Mouse (Mus musculus): ENCODE measurements around the gene Rfpl4. TPM values are rescaled to one million over a fixed set of nuclear protein-coding genes. Genes with fewer than 3 reads are reported as not detected.

Gene Rfpl4
- total and polyA plus RNA-seq, 2 experiments: not detected

DNA sequence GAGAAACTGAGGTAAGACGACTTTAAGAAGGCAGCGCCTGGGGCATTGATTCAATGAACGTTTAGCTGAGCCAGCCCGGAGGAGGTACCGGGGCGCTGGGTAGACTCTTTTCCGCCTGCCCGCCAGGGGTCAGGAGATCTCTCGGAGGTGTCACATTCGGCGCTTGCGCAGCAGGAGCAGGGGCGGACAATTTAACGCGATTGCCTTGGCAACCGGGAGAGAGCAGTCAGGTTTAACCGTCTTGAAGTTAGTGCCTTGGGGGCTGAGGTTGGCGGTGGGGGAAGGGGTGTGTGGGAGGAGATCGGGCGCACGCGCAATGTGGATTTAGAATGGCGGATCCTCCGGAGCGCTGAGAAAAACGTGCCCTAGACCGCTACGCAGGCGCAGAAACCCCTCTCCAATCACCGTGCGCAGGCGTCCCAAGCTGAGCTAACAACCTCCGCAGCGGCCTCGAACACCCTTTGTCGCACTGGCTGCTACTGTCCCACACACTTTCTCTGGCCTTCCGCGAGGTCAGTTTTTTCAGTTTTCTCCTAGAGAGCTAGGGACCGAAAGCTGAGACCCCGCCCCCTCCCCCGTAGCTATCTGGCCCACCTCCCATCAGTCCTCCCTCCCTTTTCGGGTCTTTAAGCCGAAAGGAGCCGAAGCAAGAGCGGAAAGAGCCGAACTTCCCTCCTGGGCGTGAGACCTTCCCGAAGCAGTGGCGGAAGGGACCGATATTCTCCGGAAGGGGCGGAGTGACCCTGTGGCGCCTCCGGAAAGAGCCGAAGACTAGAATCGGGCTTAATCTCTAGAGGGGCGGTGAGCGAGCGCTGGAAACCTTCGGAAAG is 55.6 kb downstream of the Rfpl4 start:
- under 1% methylated on average over 60 of the region's 60 CpGs for WGBS
- TF ChIP-seq POLR2A (IDR thresholded peaks at IDR 0.05; ENCODE audit: extremely low read depth, insufficient read depth, low read length) (no peak), CTCF (IDR thresholded peaks at IDR 0.05; ENCODE audit: low read depth, low read length) (peak; percentile 75)
- Histone ChIP-seq H3K4me1 (ENCODE audit: control insufficient read depth, insufficient read depth, low read length) (peaks cover 10% of the 10 kb centered on the region), H3K27me3 (ENCODE audit: control insufficient read depth, insufficient read depth, low read length) (peaks cover 5% of the 10 kb centered on the region), H3K4me3 (ENCODE audit: insufficient read depth, low read depth, low read length) (peak overlapping the region; percentile 79), H3K36me3 (ENCODE audit: control insufficient read depth, insufficient read depth, low read length) (no peaks in the 10 kb centered on the region), H3K79me2 (ENCODE audit: control insufficient read depth, insufficient read depth, low read length) (peaks cover 24% of the 10 kb centered on the region; the same call in 1 of the 2 replicates), H3K9ac (ENCODE audit: low read depth, low read length) (peak overlapping the region; percentile 91), H3K27ac (replicated peaks; ENCODE audit: insufficient read depth, low read depth, low read length) (peak overlapping the region; percentile 99)
- DNase-seq (ENCODE audit: extremely low read depth, low read depth, low spot score): peak; percentile 89

DNA sequence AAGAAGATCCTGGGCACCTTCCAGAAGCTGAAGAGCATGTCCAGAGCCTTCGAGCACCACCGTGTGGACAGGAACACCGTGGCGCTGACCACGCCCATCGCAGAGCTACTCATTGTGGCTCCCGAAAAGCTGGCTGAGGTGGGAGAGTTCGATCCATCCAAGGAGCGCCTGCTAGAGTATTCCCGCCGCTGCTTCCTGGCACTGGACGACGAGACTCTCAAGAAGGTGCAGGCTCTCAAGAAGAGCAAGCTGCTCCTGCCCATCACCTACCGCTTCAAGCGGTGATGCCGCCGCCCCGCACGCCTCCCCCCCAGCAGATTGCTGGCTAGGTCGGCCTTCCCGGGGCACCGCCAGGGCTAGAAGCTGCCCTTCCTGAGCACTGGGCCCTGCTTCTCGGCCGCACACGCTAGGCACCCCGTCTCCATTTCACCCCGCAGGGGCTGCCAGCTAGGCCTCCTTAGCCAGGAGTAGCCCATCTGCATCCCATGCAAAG is 56.5 kb downstream of the Rfpl4 start:
- Histone ChIP-seq H3K4me1 (ENCODE audit: control insufficient read depth, insufficient read depth, low read length) (peaks cover 7% of the 10 kb centered on the region), H3K4me3 (ENCODE audit: insufficient read depth, low read depth, low read length) (peak overlapping the region; percentile 79), H3K36me3 (ENCODE audit: control insufficient read depth, insufficient read depth, low read length) (no peaks in the 10 kb centered on the region), H3K9ac (ENCODE audit: low read depth, low read length) (peak overlapping the region; percentile 57), H3K79me2 (ENCODE audit: control insufficient read depth, insufficient read depth, low read length) (peaks cover 16% of the 10 kb centered on the region; the same call in 1 of the 2 replicates), H3K27ac (replicated peaks; ENCODE audit: insufficient read depth, low read depth, low read length) (peak overlapping the region; percentile 53), H3K27me3 (ENCODE audit: control insufficient read depth, insufficient read depth, low read length) (peaks cover 5% of the 10 kb centered on the region)
- TF ChIP-seq CTCF (IDR thresholded peaks at IDR 0.05; ENCODE audit: low read depth, low read length) (peak; percentile 90), POLR2A (IDR thresholded peaks at IDR 0.05; ENCODE audit: extremely low read depth, insufficient read depth, low read length) (no peak)
- WGBS: under 1% methylated on average over 27 of the region's 27 CpGs
- peak; percentile 65 for DNase-seq (ENCODE audit: extremely low read depth, low read depth, low spot score)

Other genes starting within 250 kb of the Rfpl4 start
- 23.6 and 40.2 TPM in 2 replicates for gene Isoc2b, start 246.7 kb downstream of the Rfpl4 start, total RNA-seq (2014; rRNA removed)
- 24.0 and 34.6 TPM in 2 replicates for gene Isoc2b, start 246.7 kb downstream of the Rfpl4 start, polyA plus RNA-seq (2012; rRNA removed)
- gene Isoc2a, start 239.8 kb downstream of the Rfpl4 start, total RNA-seq (2014; rRNA removed): 54.3 and 63.5 TPM in 2 replicates
- 103 and 110 TPM in 2 replicates for gene Isoc2a, start 239.8 kb downstream of the Rfpl4 start, polyA plus RNA-seq (2012; rRNA removed)
- not detected in 2 replicates for gene Gm36210, start 210.4 kb downstream of the Rfpl4 start, total RNA-seq (2014; rRNA removed)
- gene Gm36210, start 210.4 kb downstream of the Rfpl4 start, polyA plus RNA-seq (2012; rRNA removed): 0.13 TPM in 1 of 2 replicates, not detected in the other
- 0.55 and 0.74 TPM in 2 replicates for gene Zfp628, start 201.7 kb downstream of the Rfpl4 start, total RNA-seq (2014; rRNA removed)
- 6.2 and 8.3 TPM in 2 replicates for gene Zfp628, start 201.7 kb downstream of the Rfpl4 start, polyA plus RNA-seq (2012; rRNA removed)
- gene Nat14, start 194.9 kb downstream of the Rfpl4 start, total RNA-seq (2014; rRNA removed): 0.20 and 0.28 TPM in 2 replicates
- 0.66 and 0.75 TPM in 2 replicates for gene Nat14, start 194.9 kb downstream of the Rfpl4 start, polyA plus RNA-seq (2012; rRNA removed)
- gene Ssc5d, start 191.2 kb downstream of the Rfpl4 start, total RNA-seq (2014; rRNA removed): 0.07 and 0.18 TPM in 2 replicates
- 0.14 and 0.26 TPM in 2 replicates for gene Ssc5d, start 191.2 kb downstream of the Rfpl4 start, polyA plus RNA-seq (2012; rRNA removed)
- not detected in 2 replicates for gene Sbk2, start 152.5 kb downstream of the Rfpl4 start, total RNA-seq (2014; rRNA removed)
- 0.12 TPM in 1 of 2 replicates, not detected in the other for gene Sbk2, start 152.5 kb downstream of the Rfpl4 start, polyA plus RNA-seq (2012; rRNA removed)
- gene Sbk3, start 145.8 kb downstream of the Rfpl4 start, total RNA-seq (2014; rRNA removed): not detected in 2 replicates
- not detected in 2 replicates for gene Sbk3, start 145.8 kb downstream of the Rfpl4 start, polyA plus RNA-seq (2012; rRNA removed)
- 1.2 TPM in 2 replicates for gene Zfp579, start 120.8 kb downstream of the Rfpl4 start, total RNA-seq (2014; rRNA removed)
- gene Zfp579, start 120.8 kb downstream of the Rfpl4 start, polyA plus RNA-seq (2012; rRNA removed): 10.8 and 13.0 TPM in 2 replicates
- gene Zfp524, start 102.5 kb downstream of the Rfpl4 start, total RNA-seq (2014; rRNA removed): 6.7 and 10.7 TPM in 2 replicates
- gene Zfp524, start 102.5 kb downstream of the Rfpl4 start, polyA plus RNA-seq (2012; rRNA removed): 38.3 and 41.1 TPM in 2 replicates
- 6.2 and 6.8 TPM in 2 replicates for gene Fiz1, start 102.3 kb downstream of the Rfpl4 start, total RNA-seq (2014; rRNA removed)
- 18.0 and 19.3 TPM in 2 replicates for gene Fiz1, start 102.3 kb downstream of the Rfpl4 start, polyA plus RNA-seq (2012; rRNA removed)
- 0.55 and 1.1 TPM in 2 replicates for gene Gm44973, start 101.5 kb downstream of the Rfpl4 start, total RNA-seq (2014; rRNA removed)
- gene Gm44973, start 101.5 kb downstream of the Rfpl4 start, polyA plus RNA-seq (2012; rRNA removed): not detected in 2 replicates
- gene Zfp865, start 96.6 kb downstream of the Rfpl4 start, total RNA-seq (2014; rRNA removed): 4.1 and 4.3 TPM in 2 replicates
- gene Zfp865, start 96.6 kb downstream of the Rfpl4 start, polyA plus RNA-seq (2012; rRNA removed): 11.2 and 14.6 TPM in 2 replicates
- gene Ccdc106, start 96.4 kb downstream of the Rfpl4 start, total RNA-seq (2014; rRNA removed): 0.20 and 0.28 TPM in 2 replicates
- gene Ccdc106, start 96.4 kb downstream of the Rfpl4 start, polyA plus RNA-seq (2012; rRNA removed): 0.30 and 0.35 TPM in 2 replicates
- gene 4632433K11Rik, start 82.8 kb downstream of the Rfpl4 start, total RNA-seq (2014; rRNA removed): 0.28 TPM in 1 of 2 replicates, not detected in the other
- not detected in 2 replicates for gene 4632433K11Rik, start 82.8 kb downstream of the Rfpl4 start, polyA plus RNA-seq (2012; rRNA removed)
- 2.4 and 2.8 TPM in 2 replicates for gene Zfp784, start 78.5 kb downstream of the Rfpl4 start, total RNA-seq (2014; rRNA removed)
- 2.7 and 2.9 TPM in 2 replicates for gene Zfp784, start 78.5 kb downstream of the Rfpl4 start, polyA plus RNA-seq (2012; rRNA removed)
- gene Zfp580, start 65.4 kb downstream of the Rfpl4 start, total RNA-seq (2014; rRNA removed): 0.18 and 0.20 TPM in 2 replicates
- gene Zfp580, start 65.4 kb downstream of the Rfpl4 start, polyA plus RNA-seq (2012; rRNA removed): 1.9 and 2.2 TPM in 2 replicates
- gene U2af2, start 54.8 kb downstream of the Rfpl4 start, total RNA-seq (2014; rRNA removed): 30.4 and 35.2 TPM in 2 replicates
- 70.6 and 90.4 TPM in 2 replicates for gene U2af2, start 54.8 kb downstream of the Rfpl4 start, polyA plus RNA-seq (2012; rRNA removed)
- gene Epn1, start 36.7 kb downstream of the Rfpl4 start, total RNA-seq (2014; rRNA removed): 54.2 and 81.8 TPM in 2 replicates
- gene Epn1, start 36.7 kb downstream of the Rfpl4 start, polyA plus RNA-seq (2012; rRNA removed): 203 and 212 TPM in 2 replicates
- 1.7 and 2.7 TPM in 2 replicates for gene Rasl2-9, start 9.0 kb upstream of the Rfpl4 start, total RNA-seq (2014; rRNA removed)
- gene Rasl2-9, start 9.0 kb upstream of the Rfpl4 start, polyA plus RNA-seq (2012; rRNA removed): 0.45 TPM in 2 replicates
- gene Vmn1r55, start 32.7 kb upstream of the Rfpl4 start, total RNA-seq (2014; rRNA removed): not detected in 2 replicates
- not detected in 2 replicates for gene Vmn1r55, start 32.7 kb upstream of the Rfpl4 start, polyA plus RNA-seq (2012; rRNA removed)
- gene Vmn1r56, start 79.8 kb upstream of the Rfpl4 start, total RNA-seq (2014; rRNA removed): not detected in 2 replicates
- not detected in 2 replicates for gene Vmn1r56, start 79.8 kb upstream of the Rfpl4 start, polyA plus RNA-seq (2012; rRNA removed)
- not detected in 2 replicates for gene Vmn1r57, start 101.5 kb upstream of the Rfpl4 start, total RNA-seq (2014; rRNA removed)
- not detected in 2 replicates for gene Vmn1r57, start 101.5 kb upstream of the Rfpl4 start, polyA plus RNA-seq (2012; rRNA removed)
- not detected in 2 replicates for gene Gm5065, start 233.6 kb upstream of the Rfpl4 start, total RNA-seq (2014; rRNA removed)
- not detected in 2 replicates for gene Gm5065, start 233.6 kb upstream of the Rfpl4 start, polyA plus RNA-seq (2012; rRNA removed)
- gene Nlrp2, start 234.1 kb upstream of the Rfpl4 start, total RNA-seq (2014; rRNA removed): not detected in 2 replicates
- gene Nlrp2, start 234.1 kb upstream of the Rfpl4 start, polyA plus RNA-seq (2012; rRNA removed): not detected in 2 replicates

All from liver, adult 2 months (tissue).